ENCODE assay signal across 12 mouse cellular contexts in the genomic region with DNA sequence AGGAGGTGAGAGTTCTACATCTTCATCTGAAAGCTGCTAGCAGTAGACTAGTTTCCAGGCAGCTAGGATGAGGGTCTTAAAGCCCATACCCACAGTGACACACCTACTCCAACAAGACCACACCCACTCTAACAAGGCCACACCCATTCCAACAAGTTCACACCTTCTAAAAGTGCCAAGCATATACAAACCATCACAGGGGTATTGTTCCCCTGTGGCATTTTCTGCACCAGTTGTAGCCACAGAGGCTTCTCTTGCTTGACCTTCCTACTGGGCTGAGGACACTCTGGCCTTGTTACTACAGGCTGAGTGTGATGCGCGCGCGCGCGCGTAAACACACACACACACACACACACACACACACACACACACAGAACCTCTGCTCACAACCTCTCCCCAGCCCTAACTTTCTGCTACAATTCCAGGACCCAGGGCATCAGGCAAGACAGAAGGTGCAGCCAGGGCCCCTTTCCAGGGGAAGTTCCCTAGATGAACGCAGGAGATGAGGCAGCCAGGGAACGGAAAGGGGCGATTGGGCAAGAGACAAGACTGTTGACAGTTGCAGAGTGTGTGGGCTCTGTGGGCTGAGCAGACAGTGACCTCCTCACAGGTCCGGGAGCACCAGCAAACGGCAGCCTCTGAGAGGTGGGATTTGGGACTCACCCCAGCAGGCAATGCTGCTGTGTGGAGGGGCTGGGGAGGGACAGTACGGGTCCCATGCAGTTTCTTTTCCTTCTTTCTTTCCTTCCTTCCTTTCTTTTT. TPM values are rescaled to one million over a fixed set of nuclear protein-coding genes. Genes with fewer than 3 reads are reported as not detected.
DNase-seq lines count a peak whose midpoint lies in the region; ATAC-seq and TF ChIP-seq lines count a peak whose summit lies in the region.
"Had no signal": no experiment of that assay in that cellular context is flagged by ENCODE, and none has a peak within 500 bp of the region (broad histone marks: within the 10 kb centered on the region; RNA-seq: fewer than 3 reads in every experiment).

TSS of gene Rab44 (plus strand) at position 555 of the 762 bp plus-strand sequence.

- WGBS in bone marrow, adult 2 months = 34% methylated on average over 13 of the region's 13 CpGs
- WGBS in liver, embryonic 11.5 days = 67% methylated on average over 13 of the region's 13 CpGs

- peak; percentile 58; the same call in 1 of the 2 replicates for TF ChIP-seq POLR2A in bone marrow, adult 2 months (IDR thresholded peaks at IDR 0.05; ENCODE audit: borderline replicate concordance, control insufficient read depth, low read depth, low read length)

- H3K4me2 ChIP-seq in liver, embryonic 11.5 days = peak within 1 kb of the TSS; percentile 25

- H3K36me3 ChIP-seq in liver, embryonic 11.5 days (ENCODE audit: control insufficient read depth, insufficient read depth, low read length) = no peaks in the 10 kb centered on the region

- TF ChIP-seq CTCF in bone marrow, adult 2 months (IDR thresholded peaks at IDR 0.05; ENCODE audit: control insufficient read depth, insufficient read depth, low read length) = no peak

- peaks cover 6% of the 10 kb centered on the region; the same call in 1 of the 2 replicates for H3K4me1 ChIP-seq in bone marrow, adult 2 months (ENCODE audit: control insufficient read depth, insufficient read depth, low read length)
- H3K4me1 ChIP-seq in liver, embryonic 11.5 days (replicated peaks; ENCODE audit: control insufficient read depth, insufficient read depth, low read length) = peaks cover 8% of the 10 kb centered on the region; the same call in 1 of the 2 replicates

- ATAC-seq in liver, embryonic 11.5 days (replicated peaks; ENCODE audit: low FRiP score) = no peak
- ATAC-seq in monocyte, adult 5-6 weeks (replicated peaks; ENCODE audit: insufficient number of reproducible peaks, low FRiP score, low TSS enrichment, poor library complexity, severe bottlenecking) = peak; percentile 82
- ATAC-seq: forebrain, postnatal 0 days; inflammation-experienced regulatory T-cells, adult 6 months had no signal

- no peaks in the 10 kb centered on the region for H3K27me3 ChIP-seq in liver, embryonic 11.5 days (replicated peaks; ENCODE audit: control insufficient read depth, insufficient read depth, low read length)

- H3K27ac ChIP-seq in bone marrow, adult 2 months (ENCODE audit: control insufficient read depth, insufficient read depth, low read depth, low read length, poor library complexity) = peak within 1 kb of the TSS; percentile 75
- H3K27ac ChIP-seq in liver, embryonic 11.5 days (ENCODE audit: low read depth, low read length) = no peak within 1 kb of the TSS

- no peak within 1 kb of the TSS for H3K9ac ChIP-seq in liver, embryonic 11.5 days (ENCODE audit: low read depth, low read length)
- H3K9ac ChIP-seq: forebrain, postnatal 0 days had no signal

- no peaks in the 10 kb centered on the region for H3K9me3 ChIP-seq in liver, embryonic 11.5 days (ENCODE audit: control insufficient read depth, low read length)

- H3K4me3 ChIP-seq in bone marrow, adult 2 months (replicated peaks; ENCODE audit: control insufficient read depth, low read depth, low read length) = peak within 1 kb of the TSS; percentile 64
- H3K4me3 ChIP-seq in liver, embryonic 11.5 days (ENCODE audit: low read depth, low read length) = no peak within 1 kb of the TSS

- DNase-seq in spleen, postnatal 4 days (ENCODE audit: low spot score in 2 of 2) = peak; percentile 28 to 70
- DNase-seq in spleen, adult 18-20 months = no peak
- no peak for DNase-seq in liver, embryonic 11.5 days (ENCODE audit: low spot score)
- DNase-seq in gastrocnemius, postnatal 10 days = no peak
- no peak for DNase-seq in gastrocnemius, postnatal 4 days (ENCODE audit: low spot score in 2 of 2)
- DNase-seq: adrenal gland, postnatal 10 days; forebrain, postnatal 0 days; heart, adult 18-20 months; layer of hippocampus, postnatal 36 days had no signal

RNA-seq across cellular contexts. Expression of gene Rab44, which starts in this region (rescaled TPM):
- 217 and 514 TPM in 2 replicates for polyA plus RNA-seq in bone marrow, adult 2 months (2011; ENCODE audit: insufficient read depth, insufficient read length, low replicate concordance, missing spikeins)
- polyA plus RNA-seq in liver, embryonic 11.5 days (2014; fragmentation: Nextera tagmentation; extraction: Ambion mirVana) = 4.4 TPM in 2 replicates
- 19.9 to 98.4 TPM (median 83.3 TPM) in 3 replicates for total RNA-seq in monocyte, adult 5-6 weeks (2017)
- 1 to 10 TPM in 1 of 2 experiments, under 1 TPM in 1; 0.68 to 1.6 TPM for total RNA-seq in gastrocnemius, postnatal 10 days (2021)
- 1 to 10 TPM; 1.8 to 2.3 TPM for total RNA-seq in gastrocnemius, postnatal 4 days (2021)
- total RNA-seq: forebrain, postnatal 0 days; layer of hippocampus, postnatal 36 days had no signal
- polyA plus RNA-seq: forebrain, postnatal 0 days; inflammation-experienced regulatory T-cells, adult 6 months had no signal

Comparison
In these comparisons a context has a peak if more than half of its experiments do, and no peak if none do; other contexts are left out.
1. RNA of gene Rab44 (polyA plus RNA-seq): 217 to 514 TPM in bone marrow, adult 2 months; 4.4 TPM in liver, embryonic 11.5 days; every median in the first group is over 10 times any median in the second.
2. DNase-seq: peak in spleen, postnatal 4 days (2 of 2); none in spleen, adult 18-20 months (0 of 2), liver, embryonic 11.5 days (single experiment), gastrocnemius, postnatal 10 days (single experiment) and gastrocnemius, postnatal 4 days (0 of 2).